Mouse (Mus musculus): ENCODE results near the gene Avp.
A peak's percentile ranks its signal among the peaks of the same experiment; 100 is the strongest.

Gene Avp

GRCm38 (mm10) chr2:130574960-130575359 lies 7.4 kb downstream of the Avp start:
- DNase-seq (ENCODE audit: low spot score in 2 of 2) = no peak

GRCm38 (mm10) chr2:130569926-130570325 lies 12.4 kb downstream of the Avp start:
- no peak for DNase-seq (ENCODE audit: low spot score in 2 of 2)

- DNase-seq (ENCODE audit: low spot score in 2 of 2) = no peak
Measured at GRCm38 (mm10) chr2:130568921-130569320, 13.4 kb downstream of the Avp start.

- DNase-seq (ENCODE audit: low spot score in 2 of 2) = no peak
Measured at GRCm38 (mm10) chr2:130564983-130565382, 17.4 kb downstream of the Avp start.

GRCm38 (mm10) chr2:130564063-130564462 lies 18.3 kb downstream of the Avp start:
- no peak for DNase-seq (ENCODE audit: low spot score in 2 of 2)

- peak; percentile 93 to 94 for DNase-seq (ENCODE audit: low spot score in 2 of 2)
Measured at GRCm38 (mm10) chr2:130563212-130564055, 18.9 kb downstream of the Avp start, which contains the start of gene Mrps26. Gene Mrps26 (plus strand): TSS chr2:130563742.

- DNase-seq (ENCODE audit: low spot score in 2 of 2) = no peak
Measured at GRCm38 (mm10) chr2:130558015-130558414, 24.3 kb downstream of the Avp start.

GRCm38 (mm10) chr2:130557462-130557861 lies 24.9 kb downstream of the Avp start:
- no peak for DNase-seq (ENCODE audit: low spot score in 2 of 2)

GRCm38 (mm10) chr2:130556292-130556691 lies 26.1 kb downstream of the Avp start:
- DNase-seq (ENCODE audit: low spot score in 2 of 2) = no peak

- DNase-seq (ENCODE audit: low spot score in 2 of 2) = no peak
Measured at GRCm38 (mm10) chr2:130554841-130555240, 27.5 kb downstream of the Avp start.

- DNase-seq (ENCODE audit: low spot score in 2 of 2) = no peak
Measured at GRCm38 (mm10) chr2:130546957-130547356, 35.4 kb downstream of the Avp start.

- DNase-seq (ENCODE audit: low spot score in 2 of 2) = no peak
Measured at GRCm38 (mm10) chr2:130540266-130540665, 42.1 kb downstream of the Avp start.

GRCm38 (mm10) chr2:130538876-130539546 lies 43.3 kb downstream of the Avp start:
- no peak for DNase-seq (ENCODE audit: low spot score in 2 of 2)

GRCm38 (mm10) chr2:130536890-130537289 lies 45.5 kb downstream of the Avp start:
- DNase-seq (ENCODE audit: low spot score in 2 of 2) = no peak

- no peak for DNase-seq (ENCODE audit: low spot score in 2 of 2)
Measured at GRCm38 (mm10) chr2:130535017-130535416, 47.3 kb downstream of the Avp start.

- DNase-seq (ENCODE audit: low spot score in 2 of 2) = no peak
Measured at GRCm38 (mm10) chr2:130532201-130532600, 50.2 kb downstream of the Avp start.
